Mouse (Mus musculus) heart, adult 18-20 months (tissue): Measurements from ENCODE around the gene Adgra3. TPM values are rescaled to one million over a fixed set of nuclear protein-coding genes. Genes with fewer than 3 reads are reported as not detected.

Experiments used
- DNase-seq, 2 experiments: peaks; one replicate each; pipeline ENCODE4 v3.0.0; 2021 to 2022; ENCODE audit warnings: mixed read lengths in 1 of 2
- long read RNA-seq, 2 experiments: library from polyadenylated mRNA; stranded (forward); transcript quantifications; one replicate each; pipeline ENCODE4 v2.0.0; 2021
- total RNA-seq, 2 experiments: library from RNA; stranded (reverse); gene quantifications; 2 replicates each; pipeline ENCODE4 v1.2.3; 2021

Gene Adgra3
- total RNA-seq, result 10 to 100 TPM; 20.0 to 31.3 TPM
- long read RNA-seq, experiment 1, full-length matches to known transcripts, result 22 of 31 reads
- long read RNA-seq, experiment 1, partial matches to known transcripts, result 5 of 31 reads
- long read RNA-seq, experiment 1, other reads (novel, unspliced or antisense), result 4 of 31 reads
- long read RNA-seq, experiment 2, full-length matches to known transcripts, result 12 of 13 reads
- long read RNA-seq, experiment 2, partial matches to known transcripts, result 1 of 13 reads
- long read RNA-seq, experiment 2, other reads (novel, unspliced or antisense), result 0 of 13 reads

DNA sequence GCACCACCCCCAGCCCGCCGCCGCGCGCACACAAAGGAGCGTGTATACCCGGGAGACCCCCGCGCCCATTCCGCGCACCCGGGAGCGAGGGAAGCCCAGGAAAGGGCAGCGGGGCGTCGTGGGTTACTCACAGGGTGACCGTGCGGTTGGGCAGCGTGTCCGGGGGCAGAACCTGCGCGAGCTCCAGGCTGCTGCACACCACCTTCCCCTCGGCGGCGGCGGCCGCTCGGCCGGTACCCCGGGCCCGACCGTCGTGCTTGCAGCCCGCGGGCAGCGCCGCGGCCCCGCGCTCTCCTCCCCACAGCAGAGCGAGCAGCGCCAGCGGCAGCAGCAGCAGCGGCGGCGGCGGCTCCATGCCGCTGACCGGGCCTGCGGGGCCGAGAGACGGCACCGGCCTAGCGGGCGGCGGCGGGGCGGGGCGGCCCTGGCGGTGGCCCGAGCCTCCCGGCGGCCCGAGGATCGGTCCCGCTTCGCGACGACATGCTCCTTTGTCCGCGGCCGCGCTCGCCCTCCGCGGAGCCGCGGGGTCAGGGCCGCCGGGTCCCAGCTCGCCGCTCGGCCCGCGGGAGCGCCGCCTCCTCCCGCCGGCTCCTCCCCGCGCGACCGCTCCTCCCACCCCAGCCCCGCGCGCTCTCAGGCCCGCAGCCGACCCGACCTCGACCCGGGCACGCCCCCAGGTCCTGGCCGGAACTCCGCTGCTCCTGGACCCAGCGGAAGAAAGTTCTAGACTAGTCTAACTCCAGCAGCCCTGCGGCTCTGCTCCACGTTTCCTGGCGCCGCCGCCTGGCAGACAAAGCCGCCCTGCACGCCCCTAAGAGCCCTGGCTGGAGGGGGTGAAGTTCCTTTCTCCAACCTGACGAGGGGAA is at the start of gene Adgra3:
TSS of gene Adgra3 (minus strand) at position 586 of the 866 bp plus-strand sequence.
- peak; percentile 86 to 93 for DNase-seq

GRCm38 (mm10) chr5:50083441-50083840 is 24.6 kb upstream of the Adgra3 start:
- no peak for DNase-seq

GRCm38 (mm10) chr5:50074245-50074644 is 15.4 kb upstream of the Adgra3 start:
- no peak for DNase-seq

DNA sequence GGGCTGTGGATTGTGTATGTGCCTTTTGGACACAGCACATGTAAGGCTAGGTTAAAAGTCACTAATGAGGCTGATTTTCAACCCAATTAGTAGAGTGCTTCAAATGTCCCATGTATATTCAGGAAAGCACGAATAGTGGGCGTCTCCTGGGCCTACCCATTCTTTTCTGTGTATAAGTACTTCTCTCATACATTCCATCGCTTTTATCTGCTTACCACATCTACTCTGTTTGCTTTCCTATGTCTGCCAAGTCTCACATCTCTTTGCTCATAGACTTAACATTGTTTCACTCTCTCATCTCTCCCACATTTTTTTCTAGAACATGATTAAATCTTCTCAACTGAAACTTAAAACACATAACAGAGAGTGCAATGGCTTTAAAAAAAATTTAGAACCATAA is 5.4 kb upstream of the Adgra3 start:
- no peak for DNase-seq

- no peak for DNase-seq
Observed at GRCm38 (mm10) chr5:50059586-50059985, 780 bp upstream of the Adgra3 start.

GRCm38 (mm10) chr5:50057612-50058420 is 990 bp downstream of the Adgra3 start:
- peak; percentile 14 to 63 for DNase-seq

GRCm38 (mm10) chr5:50052456-50052855 is 6.3 kb downstream of the Adgra3 start:
- DNase-seq, result no peak

- DNase-seq, result no peak
Observed at GRCm38 (mm10) chr5:50050668-50051425, 8.0 kb downstream of the Adgra3 start.

- no peak for DNase-seq
Observed at GRCm38 (mm10) chr5:50050037-50050436, 8.8 kb downstream of the Adgra3 start.

GRCm38 (mm10) chr5:50049506-50049905 is 9.3 kb downstream of the Adgra3 start:
- DNase-seq, result no peak

- peak; percentile 67 to 81 for DNase-seq
Observed at GRCm38 (mm10) chr5:50048960-50049359, 9.8 kb downstream of the Adgra3 start.

DNA sequence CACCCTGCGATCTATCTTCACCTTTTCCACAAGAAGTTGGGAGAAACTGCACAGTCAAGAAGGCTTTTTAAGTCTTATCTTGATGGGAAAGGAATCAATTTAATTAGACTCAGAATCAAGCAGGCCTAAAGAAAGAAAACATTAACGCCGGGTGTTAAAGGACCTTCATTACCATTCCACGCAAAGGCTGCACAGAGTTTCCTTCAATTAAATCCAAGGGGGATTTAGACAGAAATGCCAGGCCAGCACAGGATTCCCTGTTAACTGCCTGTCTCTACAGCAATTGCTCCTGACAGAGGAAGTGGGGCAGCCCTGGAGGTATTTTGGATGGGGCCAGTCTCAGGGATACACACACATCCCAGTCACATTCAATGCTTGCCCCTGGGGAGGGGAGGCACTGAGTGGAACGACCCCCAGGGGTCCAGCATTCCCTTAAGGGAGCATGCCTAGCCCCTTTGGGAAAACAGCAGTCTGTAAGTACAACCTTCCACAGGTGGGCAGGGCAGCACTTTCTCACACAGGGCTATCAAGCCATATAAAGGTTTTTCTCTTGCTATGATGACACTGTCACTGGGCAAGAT is 10.4 kb downstream of the Adgra3 start:
- no peak for DNase-seq

GRCm38 (mm10) chr5:50045180-50045579 is 13.6 kb downstream of the Adgra3 start:
- DNase-seq, result no peak

GRCm38 (mm10) chr5:50043677-50044076 is 15.1 kb downstream of the Adgra3 start:
- DNase-seq, result no peak

DNA sequence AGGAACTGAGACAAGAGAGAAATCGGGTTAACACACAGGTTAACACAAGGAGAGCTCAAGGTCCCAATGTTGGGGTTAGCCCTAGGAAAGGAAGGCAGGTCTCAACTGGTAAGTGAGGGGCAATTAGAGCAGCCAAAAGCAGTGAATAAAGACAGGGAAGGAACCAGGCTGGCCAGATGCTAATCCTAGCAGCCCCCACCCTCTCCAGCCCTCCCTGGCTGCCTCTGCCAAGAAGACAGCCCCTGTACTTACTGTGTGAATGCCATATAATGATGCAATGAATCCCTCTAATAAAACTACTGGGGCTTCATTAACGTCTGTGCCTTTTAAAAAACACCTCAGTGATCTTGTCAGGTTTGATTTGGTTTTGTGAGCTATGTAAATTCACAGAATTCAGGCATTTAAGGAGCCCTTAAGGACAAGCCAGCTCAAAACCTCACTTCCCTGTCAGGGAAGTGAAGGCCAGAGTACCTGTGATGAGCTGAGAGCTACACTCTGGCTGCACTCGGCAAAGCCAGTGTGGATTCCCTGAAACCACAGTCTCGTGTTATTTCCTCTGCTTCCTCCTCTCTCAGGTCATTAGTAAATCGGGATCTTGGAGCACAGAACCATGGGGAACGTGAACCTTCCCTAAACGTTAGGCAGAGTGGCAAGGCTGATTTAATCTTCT is 16.4 kb downstream of the Adgra3 start:
- no peak for DNase-seq

DNA sequence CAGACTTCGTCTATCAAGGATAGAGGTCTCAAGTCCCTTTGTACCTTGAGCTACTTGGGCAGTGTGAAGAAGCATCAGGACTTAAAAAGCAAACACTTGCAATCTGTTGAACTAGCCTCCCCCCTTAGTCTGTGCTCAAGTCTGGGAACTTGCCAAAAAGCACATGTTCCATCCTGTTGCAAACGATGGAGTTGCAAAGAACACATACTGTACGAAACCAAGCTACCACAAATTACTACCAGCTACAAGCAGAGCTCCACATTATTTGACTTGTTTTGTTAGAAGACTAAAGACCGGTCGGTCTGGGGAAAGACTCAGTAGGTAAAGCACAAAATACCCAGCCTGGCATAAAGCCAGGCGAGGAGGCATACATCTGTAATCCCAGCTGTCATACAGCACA is 19.3 kb downstream of the Adgra3 start:
- no peak for DNase-seq

GRCm38 (mm10) chr5:50037666-50038065 is 21.1 kb downstream of the Adgra3 start:
- DNase-seq, result no peak

- no peak for DNase-seq
Observed at GRCm38 (mm10) chr5:50034900-50035514, 23.8 kb downstream of the Adgra3 start.

DNA sequence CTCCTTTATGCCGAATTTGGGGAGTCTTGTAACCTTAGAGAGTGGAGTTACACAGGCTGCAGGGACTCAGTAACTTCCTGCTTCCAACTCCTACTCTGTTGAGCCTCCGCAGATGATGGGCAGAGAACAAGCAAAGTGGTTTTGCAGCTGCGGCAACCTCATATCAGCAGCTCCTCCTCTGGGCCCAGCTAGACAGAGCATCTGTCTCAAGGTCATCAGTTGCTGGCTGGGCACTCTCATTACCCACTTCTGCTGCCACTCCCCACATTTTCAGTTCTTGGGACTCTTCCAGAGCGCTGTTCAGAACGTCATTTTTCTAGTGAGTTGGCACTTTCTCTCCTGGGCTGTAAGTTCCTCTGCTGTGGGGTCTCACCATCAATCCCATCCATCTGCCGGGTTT is 24.6 kb downstream of the Adgra3 start:
- peak in 1 of 2 experiments; percentile 41 for DNase-seq

DNA sequence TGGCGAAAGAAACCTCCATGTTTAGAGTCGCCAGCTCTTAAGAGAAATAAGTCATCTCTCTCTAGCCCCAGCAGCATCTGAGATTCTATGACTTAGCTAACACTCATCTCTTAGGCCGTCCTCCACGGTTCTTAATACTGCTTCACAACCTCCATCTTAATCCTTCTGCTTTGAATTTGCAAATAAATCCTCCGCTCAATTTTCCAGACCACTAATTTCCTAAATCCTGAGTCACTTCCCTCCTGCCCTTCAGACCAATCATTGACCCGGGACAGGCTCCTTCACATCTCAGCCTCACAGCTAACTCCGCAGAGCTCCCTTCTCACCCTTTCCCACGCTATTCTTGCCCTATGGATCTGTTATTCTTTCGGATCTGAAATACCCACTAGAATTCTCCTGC is 25.1 kb downstream of the Adgra3 start:
- DNase-seq, result no peak
